Mouse (Mus musculus) regulatory T cell (primary cell): ENCODE measurements around the gene Nlrp2.

Source experiments
- in situ Hi-C: fragments of 300-600 bp; cut with MboI, MseI; formaldehyde crosslinking; loops from one replicate; pipeline ENCODE4 v1.15.1; 2025; ENCODE audit warnings: high pct_unique_total_duplicates

Nlrp2 gene

GRCm38 (mm10) chr7:5350935-5351334, at the start of gene Nlrp2:
Gene Nlrp2 (minus strand): TSS chr7:5351035.
- in situ Hi-C loops = no loop called here

- in situ Hi-C loops = no loop called here
Observed at GRCm38 (mm10) chr7:5366724-5367123, 15.9 kb upstream of the Nlrp2 start.

GRCm38 (mm10) chr7:5363599-5363998, 12.8 kb upstream of the Nlrp2 start:
- in situ Hi-C loops = no loop called here

- in situ Hi-C loops = no loop called here
Observed at GRCm38 (mm10) chr7:5350237-5350636, 598 bp downstream of the Nlrp2 start, which contains the start of gene Gm5065. Gene Gm5065 (plus strand): TSS chr7:5350537.

GRCm38 (mm10) chr7:5327511-5327910, 23.3 kb downstream of the Nlrp2 start:
- in situ Hi-C loops = no loop called here

- in situ Hi-C loops = no loop called here
Observed at GRCm38 (mm10) chr7:5288281-5288680, 62.6 kb downstream of the Nlrp2 start.

- in situ Hi-C loops = no loop called here
Observed at GRCm38 (mm10) chr7:5263051-5263450, 87.8 kb downstream of the Nlrp2 start.
